Mouse (Mus musculus) neural tube, embryonic 13.5 days (tissue): ENCODE results near the gene Hoxb6. TPM values are rescaled to one million over a fixed set of nuclear protein-coding genes. Genes with fewer than 3 reads are reported as not detected.

Experiments used
- ATAC-seq: fragments of 200-750 bp; cut with Nextera tagmentation; 2 replicates; pipeline ENCODE4 v1.8.0; 2017; ENCODE audit warnings: low read depth, mild to moderate bottlenecking, moderate TSS enrichment, moderate library complexity
- H3K27ac ChIP-seq: fragments of 300-500 bp; sonication (generic); replicated peaks from 2 replicates; pipeline ENCODE4 v1.5.1; 2015; ENCODE audit warnings: moderate library complexity, mild to moderate bottlenecking, inconsistent platforms
- H3K27me3 ChIP-seq: fragments of 300-500 bp; sonication (generic); 2 replicates; pipeline ENCODE4 v1.6.1; 2015; ENCODE audit warnings: mild to moderate bottlenecking, inconsistent platforms
- H3K36me3 ChIP-seq: fragments of 300-500 bp; sonication (generic); 2 replicates; pipeline ENCODE4 v1.6.1; 2015; ENCODE audit warnings: mild to moderate bottlenecking, inconsistent platforms
- H3K4me1 ChIP-seq: fragments of 300-500 bp; sonication (generic); replicated peaks from 2 replicates; pipeline ENCODE4 v1.6.1; 2015; ENCODE audit warnings: inconsistent platforms
- H3K4me2 ChIP-seq: fragments of 300-500 bp; sonication (generic); 2 replicates; pipeline ENCODE4 v1.6.1; 2015; ENCODE audit warnings: inconsistent platforms, mild to moderate bottlenecking, moderate library complexity
- H3K4me3 ChIP-seq: fragments of 300-500 bp; sonication (generic); 2 replicates; pipeline ENCODE4 v1.5.1; 2015; ENCODE audit warnings: mild to moderate bottlenecking, inconsistent platforms
- H3K9ac ChIP-seq: fragments of 300-500 bp; sonication (generic); 2 replicates; pipeline ENCODE4 v1.6.1; 2015; ENCODE audit warnings: moderate library complexity, mild to moderate bottlenecking, inconsistent platforms
- H3K9me3 ChIP-seq: fragments of 300-500 bp; sonication (generic); 2 replicates; pipeline ENCODE4 v1.6.1; 2016; ENCODE audit warnings: inconsistent platforms
- WGBS: fragments of 180-500 bp; shearing (Covaris S2); methylation state at CpG from one replicate; pipeline ENCODE4 v1.1.7; 2015; 5-methylcytosine and 5-hydroxymethylcytosine counted together
- polyA plus RNA-seq: library from polyadenylated mRNA; unstranded; fragments of >200 nt; fragmentation: Nextera tagmentation; extraction: Ambion mirVana; gene quantifications from 2 replicates; pipeline ENCODE4 v1.2.1, GENCODE M21; 2015

The Hoxb6 gene
- polyA plus RNA-seq, 1 experiment from 2014 or later, result 174 TPM

DNA sequence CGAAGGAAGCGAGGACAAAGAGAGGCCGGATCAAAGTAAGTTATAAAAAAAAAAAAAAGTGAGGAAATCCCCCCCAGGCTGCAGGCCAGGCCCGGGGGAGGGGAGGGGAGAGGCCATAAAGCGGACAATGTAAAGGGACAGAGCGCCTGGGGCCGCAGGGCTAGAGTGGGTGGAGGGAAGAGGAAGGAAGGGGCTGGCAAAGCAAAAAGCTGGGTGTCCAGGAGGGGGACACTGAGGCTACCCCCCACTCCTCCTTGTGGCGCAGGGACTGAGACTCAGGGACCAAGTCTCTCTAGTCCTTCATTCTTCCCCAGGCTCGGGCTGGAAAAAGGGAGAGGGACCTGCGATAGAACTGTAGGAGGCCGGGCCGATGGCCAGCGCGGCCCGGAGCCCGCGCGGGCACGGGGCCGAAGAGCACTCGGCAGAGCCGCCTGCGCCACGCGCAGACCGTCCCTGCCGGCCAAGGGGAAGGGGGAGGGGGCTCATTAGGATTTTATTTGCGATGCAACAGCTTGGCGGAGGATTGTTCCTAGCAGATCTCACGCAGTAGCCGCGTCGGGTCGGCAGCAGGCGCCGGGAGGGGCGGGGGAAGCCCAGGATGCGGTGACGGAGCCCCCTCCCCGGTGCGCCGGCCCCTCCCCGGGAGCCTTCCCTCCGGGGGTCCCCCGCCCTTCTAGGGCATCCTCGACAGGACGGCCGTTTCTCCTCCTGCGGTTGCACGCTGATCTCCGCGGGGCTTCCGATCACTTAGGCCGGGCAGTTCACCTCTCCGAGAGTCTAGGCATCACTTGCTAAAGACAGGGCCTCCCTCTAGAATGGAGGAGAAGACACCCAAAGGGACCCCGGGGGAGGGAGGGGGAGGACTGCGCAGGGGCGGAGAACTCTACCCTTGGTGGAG lies 20.0 kb upstream of the Hoxb6 start:
- Histone ChIP-seq H3K4me2 (peak overlapping the region; percentile 96), H3K4me3 (peak overlapping the region; percentile 99), H3K27me3 (no peaks in the 10 kb centered on the region; the same call in 1 of the 2 replicates), H3K36me3 (no peaks in the 10 kb centered on the region), H3K27ac (peak overlapping the region; percentile 100), H3K9ac (peak overlapping the region; percentile 100), H3K4me1 (peaks cover 84% of the 10 kb centered on the region), H3K9me3 (no peaks in the 10 kb centered on the region)
- under 1% methylated on average over 48 of the region's 58 CpGs for WGBS
- peak; percentile 29 for ATAC-seq

- Histone ChIP-seq H3K9ac (peak overlapping the region; percentile 100), H3K4me2 (peak overlapping the region; percentile 96), H3K4me1 (peaks cover 88% of the 10 kb centered on the region), H3K4me3 (peak overlapping the region; percentile 99), H3K9me3 (no peaks in the 10 kb centered on the region), H3K27me3 (no peaks in the 10 kb centered on the region), H3K36me3 (no peaks in the 10 kb centered on the region), H3K27ac (peak overlapping the region; percentile 100)
- no peak for ATAC-seq
- WGBS, result 5% methylated on average over 10 of the region's 10 CpGs
Observed at GRCm38 (mm10) chr11:96274428-96274827, 17.8 kb upstream of the Hoxb6 start.

DNA sequence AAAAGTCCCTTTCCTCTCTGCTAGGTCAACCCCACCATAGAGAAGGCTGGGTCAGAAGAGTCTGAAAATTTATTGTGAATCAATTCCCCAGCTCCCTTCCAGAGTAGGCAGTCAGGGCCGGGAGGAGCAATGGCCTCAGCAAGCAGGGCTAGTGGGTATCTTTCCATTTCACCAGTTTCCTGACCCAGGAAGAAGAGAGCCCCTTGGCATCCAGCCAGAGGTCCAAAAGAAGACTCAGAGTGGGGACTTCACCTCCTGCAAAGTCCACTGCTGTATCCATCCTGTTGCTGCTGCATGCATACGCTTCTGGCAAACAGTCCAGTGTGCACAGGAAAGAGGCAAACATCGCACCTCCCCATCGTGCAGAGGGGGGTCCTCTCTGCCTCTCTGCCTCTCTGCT lies 16.4 kb upstream of the Hoxb6 start:
- Histone ChIP-seq H3K27me3 (no peaks in the 10 kb centered on the region), H3K36me3 (no peaks in the 10 kb centered on the region), H3K4me2 (peak overlapping the region; percentile 96), H3K9ac (peak overlapping the region; percentile 100), H3K27ac (peak overlapping the region; percentile 100), H3K9me3 (no peaks in the 10 kb centered on the region), H3K4me1 (peaks cover 87% of the 10 kb centered on the region), H3K4me3 (peak overlapping the region; percentile 99)
- ATAC-seq, result no peak
- 10% methylated on average over 4 of the region's 4 CpGs for WGBS

DNA sequence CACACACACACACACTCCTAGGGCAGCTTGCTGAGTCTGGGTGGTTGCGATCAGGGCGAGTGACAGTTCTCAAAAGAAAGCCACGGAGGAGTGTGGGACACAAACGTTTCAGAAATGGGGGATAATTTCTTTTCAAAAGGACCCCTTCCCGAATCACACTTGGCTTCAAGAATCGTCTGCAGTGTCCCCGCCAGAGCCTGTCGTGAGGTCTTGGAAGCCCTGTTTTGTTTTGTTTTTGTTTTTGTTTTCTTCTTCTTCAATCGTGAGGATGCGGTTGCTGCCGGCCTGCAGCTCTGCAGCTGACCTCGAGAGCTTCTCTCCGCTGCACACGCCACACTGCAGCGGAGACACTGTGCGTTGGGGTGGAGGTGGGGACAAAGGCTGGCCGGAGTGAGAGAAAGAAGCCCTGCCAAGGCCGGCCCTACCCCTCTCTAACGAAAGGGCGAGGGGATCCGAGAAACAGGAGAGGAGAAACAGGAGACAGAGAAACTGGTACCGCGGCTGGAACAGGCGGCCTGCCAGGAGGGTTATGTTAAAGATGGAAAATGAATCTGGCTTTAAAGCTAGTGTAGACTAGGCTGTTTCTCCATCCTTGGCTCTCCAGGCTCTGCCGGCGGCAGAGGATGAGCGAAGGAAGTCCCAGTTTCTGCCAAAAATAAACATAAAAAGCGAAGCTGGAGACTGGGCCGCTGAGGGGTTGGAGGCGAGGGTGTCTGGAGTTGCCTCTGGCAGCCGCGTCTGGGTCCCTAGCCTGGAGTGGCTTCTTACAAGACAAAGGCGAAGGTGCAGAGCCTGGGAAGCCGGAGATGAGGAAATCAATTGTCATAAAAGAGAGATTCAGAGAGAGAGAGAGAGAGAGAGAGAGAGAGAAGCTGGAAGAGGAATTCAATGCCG lies 14.9 kb upstream of the Hoxb6 start:
- H3K9ac ChIP-seq, result peak overlapping the region; percentile 100
- 1% methylated on average over 35 of the region's 35 CpGs for WGBS
- H3K27ac ChIP-seq, result peak overlapping the region; percentile 100
- peak overlapping the region; percentile 96 for H3K4me2 ChIP-seq
- peaks cover 90% of the 10 kb centered on the region for H3K4me1 ChIP-seq
- H3K9me3 ChIP-seq, result no peaks in the 10 kb centered on the region
- H3K27me3 ChIP-seq, result no peaks in the 10 kb centered on the region
- H3K4me3 ChIP-seq, result peak overlapping the region; percentile 99
- no peaks in the 10 kb centered on the region for H3K36me3 ChIP-seq
- ATAC-seq, result no peak

DNA sequence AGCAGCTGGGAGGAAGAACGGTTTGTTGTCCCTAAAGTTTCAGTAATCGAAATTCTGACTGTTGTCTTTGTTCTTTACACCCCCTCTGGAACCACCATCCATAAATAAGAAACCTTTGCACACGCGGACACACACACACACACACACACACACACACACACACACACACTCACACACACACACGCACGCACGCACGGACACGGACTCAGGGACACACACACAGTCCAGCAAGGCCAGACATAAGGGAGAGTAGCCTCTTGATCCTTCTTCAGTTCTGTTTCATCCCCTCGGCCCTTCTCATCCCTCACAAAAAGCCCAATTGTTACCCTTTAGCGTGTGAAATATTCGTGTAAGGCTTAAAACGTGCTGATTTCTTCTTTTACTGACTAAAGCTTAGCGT lies 14.0 kb upstream of the Hoxb6 start:
- H3K9ac ChIP-seq, result peak overlapping the region; percentile 100
- H3K9me3 ChIP-seq, result no peaks in the 10 kb centered on the region
- peak overlapping the region; percentile 99 for H3K4me3 ChIP-seq
- WGBS, result 1% methylated on average over 14 of the region's 14 CpGs
- H3K36me3 ChIP-seq, result no peaks in the 10 kb centered on the region
- peaks cover 81% of the 10 kb centered on the region for H3K4me1 ChIP-seq
- no peak for ATAC-seq
- H3K27me3 ChIP-seq, result no peaks in the 10 kb centered on the region
- peak overlapping the region; percentile 100 for H3K27ac ChIP-seq
- H3K4me2 ChIP-seq, result peak overlapping the region; percentile 96

DNA sequence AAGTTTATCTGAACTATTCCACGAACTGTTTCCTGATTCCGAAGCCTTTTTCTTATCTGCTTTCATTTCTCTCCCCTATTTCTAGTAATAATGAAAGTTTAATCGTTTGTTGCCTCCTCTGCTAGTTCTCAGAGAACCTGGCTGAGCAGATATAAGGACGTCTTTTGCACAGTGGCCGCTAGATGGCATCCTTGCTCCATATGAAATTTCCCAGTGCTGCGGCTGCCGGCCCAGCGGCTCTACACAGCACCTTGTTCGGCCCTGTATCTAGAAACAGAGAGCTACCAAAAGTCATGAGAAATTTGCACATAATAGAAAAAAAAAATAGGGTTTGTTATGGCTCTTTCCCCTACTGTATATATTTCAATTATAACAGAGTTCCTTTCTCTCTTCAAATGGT lies 13.5 kb upstream of the Hoxb6 start:
- Histone ChIP-seq H3K36me3 (no peaks in the 10 kb centered on the region), H3K9ac (peak overlapping the region; percentile 100), H3K4me1 (peaks cover 77% of the 10 kb centered on the region), H3K27me3 (no peaks in the 10 kb centered on the region), H3K9me3 (no peaks in the 10 kb centered on the region), H3K27ac (peak overlapping the region; percentile 100), H3K4me2 (peak overlapping the region; percentile 96), H3K4me3 (peak overlapping the region; percentile 99)
- ATAC-seq, result peak; percentile 60
- 0% methylated on average over 9 of the region's 9 CpGs for WGBS

GRCm38 (mm10) chr11:96279421-96280233 lies 12.6 kb upstream of the Hoxb6 start:
- H3K36me3 ChIP-seq, result peaks cover 6% of the 10 kb centered on the region; the same call in 1 of the 2 replicates
- H3K9ac ChIP-seq, result peak overlapping the region; percentile 100
- ATAC-seq, result no peak
- no peaks in the 10 kb centered on the region for H3K27me3 ChIP-seq
- H3K4me3 ChIP-seq, result peak overlapping the region; percentile 99
- peak overlapping the region; percentile 100 for H3K27ac ChIP-seq
- H3K9me3 ChIP-seq, result no peaks in the 10 kb centered on the region
- WGBS, result 3% methylated on average over 31 of the region's 31 CpGs
- peaks cover 68% of the 10 kb centered on the region for H3K4me1 ChIP-seq
- peak overlapping the region; percentile 96 for H3K4me2 ChIP-seq

- WGBS, result 8% methylated on average over 8 of the region's 8 CpGs
- H3K4me3 ChIP-seq, result peak overlapping the region; percentile 99
- no peak for ATAC-seq
- H3K27ac ChIP-seq, result peak overlapping the region; percentile 100
- peak overlapping the region; percentile 100 for H3K9ac ChIP-seq
- peaks cover 58% of the 10 kb centered on the region for H3K4me1 ChIP-seq
- peak overlapping the region; percentile 96 for H3K4me2 ChIP-seq
- no peaks in the 10 kb centered on the region for H3K9me3 ChIP-seq
- no peaks in the 10 kb centered on the region for H3K27me3 ChIP-seq
- peaks cover 7% of the 10 kb centered on the region; the same call in 1 of the 2 replicates for H3K36me3 ChIP-seq
Observed at GRCm38 (mm10) chr11:96280399-96281378, 11.6 kb upstream of the Hoxb6 start.

GRCm38 (mm10) chr11:96281396-96281795 lies 10.9 kb upstream of the Hoxb6 start:
- ATAC-seq, result no peak
- H3K36me3 ChIP-seq, result peaks cover 7% of the 10 kb centered on the region; the same call in 1 of the 2 replicates
- H3K4me1 ChIP-seq, result peaks cover 51% of the 10 kb centered on the region
- peak overlapping the region; percentile 99 for H3K4me3 ChIP-seq
- H3K9me3 ChIP-seq, result no peaks in the 10 kb centered on the region
- H3K9ac ChIP-seq, result peak overlapping the region; percentile 100
- H3K27ac ChIP-seq, result peak overlapping the region; percentile 100
- H3K27me3 ChIP-seq, result no peaks in the 10 kb centered on the region
- WGBS, result 2% methylated on average over 18 of the region's 18 CpGs
- H3K4me2 ChIP-seq, result peak overlapping the region; percentile 96

DNA sequence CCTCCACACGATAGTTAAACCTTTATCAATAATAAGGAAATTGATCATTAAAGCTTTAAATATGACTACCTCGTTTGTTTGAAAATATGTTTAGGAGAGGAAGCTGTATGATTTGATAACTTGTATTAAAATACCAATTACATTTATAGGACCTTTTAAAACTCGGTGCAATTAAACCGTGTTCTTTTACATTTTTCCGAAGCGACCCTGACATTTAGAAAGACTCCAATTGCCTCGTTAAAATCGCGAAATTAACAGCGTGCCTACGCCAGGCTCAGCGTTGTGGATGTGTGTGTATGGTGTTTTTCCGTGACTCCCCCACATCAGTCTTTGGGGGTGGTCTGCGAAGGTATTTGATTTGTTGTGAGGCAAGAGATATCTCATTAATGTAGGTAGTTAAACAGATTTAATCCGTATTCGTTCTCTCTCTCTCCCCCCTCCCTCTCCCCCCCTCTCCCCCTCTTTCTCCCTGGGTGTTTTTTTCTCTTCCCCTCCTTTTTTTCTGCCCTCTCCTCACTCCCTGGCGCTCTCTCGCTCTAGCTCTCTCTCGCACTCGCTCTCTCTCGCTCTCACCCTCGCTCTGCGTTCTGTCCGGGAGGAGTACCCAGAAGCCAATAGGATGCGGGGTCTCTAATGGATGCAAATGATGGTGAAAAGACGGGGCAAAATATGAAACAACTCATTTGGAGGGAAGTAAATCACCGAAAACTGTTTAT lies 10.3 kb upstream of the Hoxb6 start, which contains the start of gene Hoxb8:
Gene Hoxb8 (plus strand): TSS at position 51 of the 716 bp plus-strand sequence.
- peak within 1 kb of the TSS; percentile 96 for H3K4me2 ChIP-seq

More for the DNA sequence above, 10.3 kb upstream of the Hoxb6 start, which contains the start of gene Hoxb8:
- H3K4me3 ChIP-seq, result peak within 1 kb of the TSS; percentile 99
- peaks cover 7% of the 10 kb centered on the region; the same call in 1 of the 2 replicates for H3K36me3 ChIP-seq
- 1% methylated on average over 27 of the region's 27 CpGs for WGBS
- H3K9ac ChIP-seq, result peak within 1 kb of the TSS; percentile 100
- ATAC-seq, result peak; percentile 40; the same call in 1 of the 2 replicates
- H3K9me3 ChIP-seq, result no peaks in the 10 kb centered on the region
- H3K27me3 ChIP-seq, result no peaks in the 10 kb centered on the region
- peak within 1 kb of the TSS; percentile 100 for H3K27ac ChIP-seq
- H3K4me1 ChIP-seq, result peaks cover 44% of the 10 kb centered on the region
